Mouse (Mus musculus): Measurements from ENCODE around the gene Sfxn2.

Sfxn2 gene

GRCm38 (mm10) chr19:46631637-46632036 lies 58.5 kb downstream of the Sfxn2 start:
- DNase-seq (ENCODE audit: low spot score): no peak

- no peak for DNase-seq (ENCODE audit: low spot score)
Measured at GRCm38 (mm10) chr19:46635766-46636165, 62.6 kb downstream of the Sfxn2 start.

- DNase-seq (ENCODE audit: low spot score): no peak
Measured at GRCm38 (mm10) chr19:46637598-46637997, 64.4 kb downstream of the Sfxn2 start.

- DNase-seq (ENCODE audit: low spot score): no peak
Measured at GRCm38 (mm10) chr19:46639053-46639452, 65.9 kb downstream of the Sfxn2 start.

- no peak for DNase-seq (ENCODE audit: low spot score)
Measured at GRCm38 (mm10) chr19:46639496-46639895, 66.3 kb downstream of the Sfxn2 start.

GRCm38 (mm10) chr19:46640780-46641179 lies 67.6 kb downstream of the Sfxn2 start:
- no peak for DNase-seq (ENCODE audit: low spot score)

- no peak for DNase-seq (ENCODE audit: low spot score)
Measured at GRCm38 (mm10) chr19:46641420-46642085, 68.4 kb downstream of the Sfxn2 start.

- DNase-seq (ENCODE audit: low spot score): no peak
Measured at GRCm38 (mm10) chr19:46642136-46642753, 69.1 kb downstream of the Sfxn2 start.

GRCm38 (mm10) chr19:46643236-46643635 lies 70.1 kb downstream of the Sfxn2 start:
- no peak for DNase-seq (ENCODE audit: low spot score)

- no peak for DNase-seq (ENCODE audit: low spot score)
Measured at GRCm38 (mm10) chr19:46644343-46644792, 71.2 kb downstream of the Sfxn2 start.

GRCm38 (mm10) chr19:46644793-46645602 lies 71.8 kb downstream of the Sfxn2 start:
- DNase-seq (ENCODE audit: low spot score): no peak

GRCm38 (mm10) chr19:46646041-46646481 lies 72.9 kb downstream of the Sfxn2 start:
- DNase-seq (ENCODE audit: low spot score): no peak

GRCm38 (mm10) chr19:46647254-46647653 lies 74.1 kb downstream of the Sfxn2 start:
- DNase-seq (ENCODE audit: low spot score): no peak
